Mouse (Mus musculus) CD4-positive, CD25-positive, alpha-beta regulatory T cell, adult 4 months (primary cell): ENCODE data around the gene Mthfd2l. TPM values are rescaled to one million over a fixed set of nuclear protein-coding genes. Genes with fewer than 3 reads are reported as not detected.

Experiments
- polyA plus RNA-seq, 2 experiments: library from polyadenylated mRNA; unstranded; fragments of 100-300 nt; shearing (Covaris generic); gene quantifications; one replicate each; pipeline ENCODE4 v1.2.1; 2017

Gene Mthfd2l
- polyA plus RNA-seq, 2 experiments from 2014 or later = 1.3 to 2.0 TPM

Other genes with a start within 250 kb of the Mthfd2l start
- not detected for gene Cxcl5, start 171.8 kb upstream of the Mthfd2l start, polyA plus RNA-seq
- gene Ppbp, start 162.6 kb upstream of the Mthfd2l start, polyA plus RNA-seq = not detected
- gene Pf4, start 158.7 kb upstream of the Mthfd2l start, polyA plus RNA-seq = not detected
- gene Cxcl3, start 145.0 kb upstream of the Mthfd2l start, polyA plus RNA-seq = under 1 TPM in 1 of 2 experiments, not detected in 1; 0.44 TPM
- gene Cxcl15, start 136.6 kb upstream of the Mthfd2l start, polyA plus RNA-seq = not detected
- not detected for gene Cxcl1, start 39.9 kb upstream of the Mthfd2l start, polyA plus RNA-seq
- 1 to 10 TPM; 1.5 to 2.9 TPM for gene Cxcl2, start 27.2 kb upstream of the Mthfd2l start, polyA plus RNA-seq
- not detected for gene Epgn, start 96.3 kb downstream of the Mthfd2l start, polyA plus RNA-seq
- not detected for gene Ereg, start 143.5 kb downstream of the Mthfd2l start, polyA plus RNA-seq
- gene Areg, start 208.5 kb downstream of the Mthfd2l start, polyA plus RNA-seq = 1 to 10 TPM; 2.4 to 2.8 TPM